Mouse (Mus musculus): ENCODE results near the gene Wap. TPM values are rescaled to one million over a fixed set of nuclear protein-coding genes. Genes with fewer than 3 reads are reported as not detected.

Gene Wap
- polyA plus RNA-seq, 1 experiment from 2014 or later: not detected

GRCm38 (mm10) chr11:6596616-6597015 lies 41.8 kb downstream of the Wap start:
- WGBS: 83% methylated on average over 3 of the region's 3 CpGs
- no peak overlapping the region for H3K4me2 ChIP-seq
- ATAC-seq (replicated peaks; ENCODE audit: low FRiP score) (no peak), DNase-seq (ENCODE audit: low spot score) (no peak)
- peaks cover 50% of the 10 kb centered on the region for H3K4me1 ChIP-seq (replicated peaks; ENCODE audit: control insufficient read depth, insufficient read depth, low read length)
- peaks cover 40% of the 10 kb centered on the region for H3K36me3 ChIP-seq (ENCODE audit: control insufficient read depth, insufficient read depth, low read length)
- no peak overlapping the region for H3K4me3 ChIP-seq (ENCODE audit: low read depth, low read length)
- no peaks in the 10 kb centered on the region for H3K27me3 ChIP-seq (replicated peaks; ENCODE audit: control insufficient read depth, insufficient read depth, low read length)
- no peak overlapping the region; the same call in 1 of the 2 replicates for H3K9ac ChIP-seq (ENCODE audit: low read depth, low read length)
- no peaks in the 10 kb centered on the region for H3K9me3 ChIP-seq (ENCODE audit: control insufficient read depth, low read length)
- H3K27ac ChIP-seq (ENCODE audit: low read depth, low read length): no peak overlapping the region

DNA sequence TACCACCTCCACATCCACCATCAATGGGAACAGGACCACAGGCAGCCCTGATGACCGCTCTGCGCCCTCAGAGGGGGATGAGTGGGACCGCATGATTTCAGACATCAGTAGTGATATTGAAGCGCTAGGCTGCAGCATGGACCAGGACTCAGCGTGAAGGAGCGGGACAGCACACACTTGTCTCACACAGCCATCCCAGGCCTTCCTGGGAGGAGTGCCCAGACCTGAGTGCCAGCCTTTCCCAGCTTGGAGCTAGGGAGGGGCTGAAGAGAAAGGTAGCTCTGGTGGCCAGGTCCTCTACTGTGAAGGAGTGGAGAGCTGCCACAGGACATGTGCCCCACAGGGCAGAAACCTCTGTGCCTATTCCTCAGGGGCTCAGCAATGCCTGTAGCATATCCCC lies 42.2 kb downstream of the Wap start:
- 95% methylated on average over 6 of the region's 6 CpGs for WGBS
- no peak overlapping the region for H3K4me2 ChIP-seq

GRCm38 (mm10) chr11:6595339-6595738 lies 43.1 kb downstream of the Wap start:
- Histone ChIP-seq H3K9me3 (ENCODE audit: control insufficient read depth, low read length) (no peaks in the 10 kb centered on the region), H3K4me3 (ENCODE audit: low read depth, low read length) (no peak overlapping the region), H3K9ac (ENCODE audit: low read depth, low read length) (peak overlapping the region; percentile 42), H3K27me3 (replicated peaks; ENCODE audit: control insufficient read depth, insufficient read depth, low read length) (no peaks in the 10 kb centered on the region), H3K4me2 (peak overlapping the region; percentile 42), H3K36me3 (ENCODE audit: control insufficient read depth, insufficient read depth, low read length) (peaks cover 41% of the 10 kb centered on the region), H3K27ac (ENCODE audit: low read depth, low read length) (peak overlapping the region; percentile 89), H3K4me1 (replicated peaks; ENCODE audit: control insufficient read depth, insufficient read depth, low read length) (peaks cover 62% of the 10 kb centered on the region)
- ATAC-seq (replicated peaks; ENCODE audit: low FRiP score): peak; percentile 73
- DNase-seq (ENCODE audit: low spot score): no peak
- 51% methylated on average over 5 of the region's 5 CpGs for WGBS

More for the DNA sequence above, 42.2 kb downstream of the Wap start:
- ATAC-seq (replicated peaks; ENCODE audit: low FRiP score) (no peak), DNase-seq (ENCODE audit: low spot score) (no peak)
- no peaks in the 10 kb centered on the region for H3K9me3 ChIP-seq (ENCODE audit: control insufficient read depth, low read length)
- H3K4me3 ChIP-seq (ENCODE audit: low read depth, low read length): no peak overlapping the region
- H3K4me1 ChIP-seq (replicated peaks; ENCODE audit: control insufficient read depth, insufficient read depth, low read length): peaks cover 55% of the 10 kb centered on the region
- H3K27ac ChIP-seq (ENCODE audit: low read depth, low read length): no peak overlapping the region
- H3K27me3 ChIP-seq (replicated peaks; ENCODE audit: control insufficient read depth, insufficient read depth, low read length): no peaks in the 10 kb centered on the region
- H3K36me3 ChIP-seq (ENCODE audit: control insufficient read depth, insufficient read depth, low read length): peaks cover 41% of the 10 kb centered on the region
- no peak overlapping the region for H3K9ac ChIP-seq (ENCODE audit: low read depth, low read length)

DNA sequence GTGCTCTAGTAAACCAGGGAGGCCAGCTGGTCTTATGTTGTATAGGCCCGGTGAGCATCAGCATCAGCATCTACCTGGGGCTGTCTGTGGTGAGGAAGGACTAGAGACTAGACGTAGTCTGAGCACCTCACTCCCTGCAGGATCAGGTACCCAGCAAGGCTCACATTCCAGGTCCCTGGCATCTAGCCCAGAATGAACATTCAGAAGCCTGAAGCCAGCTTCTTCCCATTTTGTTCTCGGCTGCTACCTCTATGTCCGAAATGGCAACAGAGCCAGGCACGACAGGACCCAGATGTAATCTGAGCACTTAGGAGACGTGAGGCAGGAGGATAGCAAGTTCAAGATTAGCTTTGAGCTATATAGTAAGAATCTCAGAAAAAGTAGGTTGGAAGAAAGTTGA lies 43.6 kb downstream of the Wap start:
- Histone ChIP-seq H3K36me3 (ENCODE audit: control insufficient read depth, insufficient read depth, low read length) (peaks cover 41% of the 10 kb centered on the region), H3K9ac (ENCODE audit: low read depth, low read length) (peak overlapping the region; percentile 42), H3K4me3 (ENCODE audit: low read depth, low read length) (no peak overlapping the region), H3K27me3 (replicated peaks; ENCODE audit: control insufficient read depth, insufficient read depth, low read length) (no peaks in the 10 kb centered on the region), H3K27ac (ENCODE audit: low read depth, low read length) (peak overlapping the region; percentile 89), H3K4me1 (replicated peaks; ENCODE audit: control insufficient read depth, insufficient read depth, low read length) (peaks cover 65% of the 10 kb centered on the region), H3K4me2 (peak overlapping the region; percentile 42), H3K9me3 (ENCODE audit: control insufficient read depth, low read length) (no peaks in the 10 kb centered on the region)
- ATAC-seq (replicated peaks; ENCODE audit: low FRiP score) (no peak), DNase-seq (ENCODE audit: low spot score) (no peak)
- 68% methylated on average over 6 of the region's 6 CpGs for WGBS

DNA sequence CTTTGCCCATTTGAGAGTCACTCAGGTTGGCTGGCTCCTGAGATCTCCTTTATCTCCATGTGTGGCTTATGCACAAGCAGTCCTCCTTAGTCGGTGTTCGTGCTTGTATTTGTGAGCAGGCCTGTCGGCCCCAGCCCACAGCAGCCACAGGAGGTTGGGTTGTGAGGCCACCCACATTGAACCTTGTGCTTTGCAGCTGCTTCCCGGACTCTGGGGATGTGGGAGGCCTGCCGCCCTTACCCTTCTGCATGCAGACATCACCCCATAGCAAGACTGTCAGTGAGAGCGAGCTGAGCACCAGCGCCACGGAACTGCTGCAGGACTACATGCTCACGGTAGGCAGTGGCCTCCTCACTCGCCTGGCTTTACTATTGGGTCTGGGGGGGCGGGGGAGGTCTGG lies 45.0 kb downstream of the Wap start:
- 0 out of 2 replicates have a peak overlapping the region, but pooled peaks have one; percentile 23 for H3K27ac ChIP-seq (ENCODE audit: low read depth, low read length)
- peaks cover 64% of the 10 kb centered on the region for H3K4me1 ChIP-seq (replicated peaks; ENCODE audit: control insufficient read depth, insufficient read depth, low read length)
- DNase-seq (ENCODE audit: low spot score): no peak
- no peak overlapping the region for H3K4me2 ChIP-seq
- H3K9me3 ChIP-seq (ENCODE audit: control insufficient read depth, low read length): no peaks in the 10 kb centered on the region
- WGBS: 82% methylated on average over 11 of the region's 11 CpGs
- H3K36me3 ChIP-seq (ENCODE audit: control insufficient read depth, insufficient read depth, low read length): peaks cover 41% of the 10 kb centered on the region
- H3K9ac ChIP-seq (ENCODE audit: low read depth, low read length): no peak overlapping the region
- H3K27me3 ChIP-seq (replicated peaks; ENCODE audit: control insufficient read depth, insufficient read depth, low read length): no peaks in the 10 kb centered on the region
- H3K4me3 ChIP-seq (ENCODE audit: low read depth, low read length): no peak overlapping the region
- ATAC-seq (replicated peaks; ENCODE audit: low FRiP score): no peak

- WGBS: 49% methylated on average over 10 of the region's 10 CpGs
- Histone ChIP-seq H3K27me3 (replicated peaks; ENCODE audit: control insufficient read depth, insufficient read depth, low read length) (no peaks in the 10 kb centered on the region), H3K4me1 (replicated peaks; ENCODE audit: control insufficient read depth, insufficient read depth, low read length) (peaks cover 64% of the 10 kb centered on the region), H3K4me3 (ENCODE audit: low read depth, low read length) (no peak overlapping the region), H3K9me3 (ENCODE audit: control insufficient read depth, low read length) (no peaks in the 10 kb centered on the region), H3K4me2 (peak overlapping the region; percentile 36), H3K27ac (ENCODE audit: low read depth, low read length) (peak overlapping the region; percentile 80), H3K36me3 (ENCODE audit: control insufficient read depth, insufficient read depth, low read length) (peaks cover 32% of the 10 kb centered on the region), H3K9ac (ENCODE audit: low read depth, low read length) (peak overlapping the region; percentile 42)
- DNase-seq (ENCODE audit: low spot score): no peak
- peak; percentile 90 for ATAC-seq (replicated peaks; ENCODE audit: low FRiP score)
Measured at GRCm38 (mm10) chr11:6590933-6591675, 47.3 kb downstream of the Wap start.

GRCm38 (mm10) chr11:6589838-6590237 lies 48.6 kb downstream of the Wap start:
- ATAC-seq (replicated peaks; ENCODE audit: low FRiP score) (peak; percentile 61), DNase-seq (ENCODE audit: low spot score) (no peak)
- no peaks in the 10 kb centered on the region for H3K9me3 ChIP-seq (ENCODE audit: control insufficient read depth, low read length)
- peaks cover 32% of the 10 kb centered on the region for H3K36me3 ChIP-seq (ENCODE audit: control insufficient read depth, insufficient read depth, low read length)
- no peak overlapping the region for H3K4me3 ChIP-seq (ENCODE audit: low read depth, low read length)
- peak overlapping the region; percentile 80 for H3K27ac ChIP-seq (ENCODE audit: low read depth, low read length)
- no peaks in the 10 kb centered on the region for H3K27me3 ChIP-seq (replicated peaks; ENCODE audit: control insufficient read depth, insufficient read depth, low read length)
- 67% methylated on average over 7 of the region's 7 CpGs for WGBS
- peaks cover 60% of the 10 kb centered on the region for H3K4me1 ChIP-seq (replicated peaks; ENCODE audit: control insufficient read depth, insufficient read depth, low read length)
- no peak overlapping the region for H3K9ac ChIP-seq (ENCODE audit: low read depth, low read length)
- H3K4me2 ChIP-seq: no peak overlapping the region

DNA sequence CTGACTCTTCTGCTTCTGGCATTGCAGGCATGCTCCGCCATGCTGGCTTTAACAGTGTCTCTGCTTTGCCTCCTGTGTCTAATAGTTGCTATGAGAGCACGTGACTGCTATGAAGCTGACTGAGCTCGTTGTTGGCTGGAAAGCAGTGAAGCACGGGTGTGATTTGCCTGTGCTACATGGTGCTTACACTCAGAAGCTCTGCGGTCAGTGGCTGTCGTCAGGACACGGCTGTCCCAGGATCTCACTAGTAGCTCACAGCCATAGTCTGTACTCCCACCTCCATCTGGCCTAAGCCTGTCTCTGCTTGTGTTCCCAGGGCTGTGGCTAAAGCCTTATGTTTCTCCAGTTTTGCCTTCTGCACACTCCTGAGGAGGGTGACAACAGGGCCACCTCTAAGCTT lies 50.1 kb downstream of the Wap start:
- Histone ChIP-seq H3K4me2 (no peak overlapping the region), H3K36me3 (ENCODE audit: control insufficient read depth, insufficient read depth, low read length) (peaks cover 19% of the 10 kb centered on the region), H3K27ac (ENCODE audit: low read depth, low read length) (no peak overlapping the region; the same call in none of the 2 replicates), H3K4me1 (replicated peaks; ENCODE audit: control insufficient read depth, insufficient read depth, low read length) (peaks cover 54% of the 10 kb centered on the region), H3K9me3 (ENCODE audit: control insufficient read depth, low read length) (no peaks in the 10 kb centered on the region), H3K9ac (ENCODE audit: low read depth, low read length) (no peak overlapping the region), H3K27me3 (replicated peaks; ENCODE audit: control insufficient read depth, insufficient read depth, low read length) (no peaks in the 10 kb centered on the region), H3K4me3 (ENCODE audit: low read depth, low read length) (no peak overlapping the region)
- ATAC-seq (replicated peaks; ENCODE audit: low FRiP score) (no peak), DNase-seq (ENCODE audit: low spot score) (no peak)
- WGBS: 87% methylated on average over 7 of the region's 7 CpGs

Measured in liver, embryonic 11.5 days (tissue).